Mouse (Mus musculus) embryonic facial prominence, embryonic 13.5 days (tissue): ENCODE measurements around the gene Fam160a1. TPM values are rescaled to one million over a fixed set of nuclear protein-coding genes. Genes with fewer than 3 reads are reported as not detected.

Experiments used
- ATAC-seq: fragments of 200-750 bp; cut with Nextera tagmentation; 2 replicates; pipeline ENCODE4 v1.8.0; 2017; ENCODE audit warnings: low read depth; ENCODE audit not compliant: insufficient number of reproducible peaks, insufficient read depth, low FRiP score, low TSS enrichment
- H3K27ac ChIP-seq: fragments of 300-500 bp; sonication (generic); 2 replicates; pipeline ENCODE4 v1.5.1; 2015; ENCODE audit warnings: moderate library complexity, mild to moderate bottlenecking, inconsistent platforms
- H3K27me3 ChIP-seq: fragments of 300-500 bp; sonication (generic); 2 replicates; pipeline ENCODE4 v1.6.1; 2015; ENCODE audit warnings: mild to moderate bottlenecking, inconsistent platforms
- H3K36me3 ChIP-seq: fragments of 300-500 bp; sonication (generic); 2 replicates; pipeline ENCODE4 v1.6.1; 2015; ENCODE audit warnings: mild to moderate bottlenecking, inconsistent platforms
- H3K4me1 ChIP-seq: fragments of 300-500 bp; sonication (generic); 2 replicates; pipeline ENCODE4 v1.6.1; 2015; ENCODE audit warnings: inconsistent platforms
- H3K4me2 ChIP-seq: fragments of 300-500 bp; sonication (generic); 2 replicates; pipeline ENCODE4 v1.6.1; 2015; ENCODE audit warnings: moderate library complexity, mild to moderate bottlenecking, inconsistent platforms
- H3K4me3 ChIP-seq: fragments of 300-500 bp; sonication (generic); 2 replicates; pipeline ENCODE4 v1.5.1; 2015; ENCODE audit warnings: mild to moderate bottlenecking, inconsistent platforms
- H3K9ac ChIP-seq: fragments of 300-500 bp; sonication (generic); 2 replicates; pipeline ENCODE4 v1.6.1; 2015; ENCODE audit warnings: mild to moderate bottlenecking, inconsistent platforms
- H3K9me3 ChIP-seq: fragments of 300-500 bp; sonication (generic); 2 replicates; pipeline ENCODE4 v1.6.1; 2016; ENCODE audit warnings: inconsistent platforms
- WGBS: fragments of 180-500 bp; shearing (Covaris S2); methylation state at CpG from one replicate; pipeline ENCODE4 v1.1.7; 2015; ENCODE audit warnings: mixed read lengths; 5-methylcytosine and 5-hydroxymethylcytosine counted together
- polyA plus RNA-seq: library from polyadenylated mRNA; unstranded; fragments of >200 nt; fragmentation: Nextera tagmentation; extraction: Ambion mirVana; gene quantifications from 2 replicates; pipeline ENCODE4 v1.2.1, GENCODE M21; 2015

Fam160a1 gene
- polyA plus RNA-seq, 1 experiment from 2014 or later, result 4.0 TPM

- WGBS, result 62% methylated on average over 15 of the region's 15 CpGs
- no peaks in the 10 kb centered on the region for H3K9me3 ChIP-seq
These were observed 3.9 kb upstream of the Fam160a1 start for GRCm38 (mm10) chr3:85820839-85821548.

GRCm38 (mm10) chr3:85819319-85819718 lies 2.2 kb upstream of the Fam160a1 start:
- no peaks in the 10 kb centered on the region for H3K4me1 ChIP-seq
- H3K27me3 ChIP-seq, result no peaks in the 10 kb centered on the region
- H3K4me3 ChIP-seq, result no peak overlapping the region
- WGBS, result 71% methylated on average over 3 of the region's 3 CpGs
- H3K36me3 ChIP-seq, result no peaks in the 10 kb centered on the region
- no peak overlapping the region for H3K27ac ChIP-seq
- no peak overlapping the region for H3K9ac ChIP-seq
- ATAC-seq, result no peak
- no peak overlapping the region for H3K4me2 ChIP-seq
- no peaks in the 10 kb centered on the region for H3K9me3 ChIP-seq

More at GRCm38 (mm10) chr3:85820839-85821548, 3.9 kb upstream of the Fam160a1 start:
- ATAC-seq, result no peak
- Histone ChIP-seq H3K9ac (no peak overlapping the region), H3K27me3 (no peaks in the 10 kb centered on the region), H3K4me3 (no peak overlapping the region), H3K4me2 (no peak overlapping the region), H3K27ac (no peak overlapping the region), H3K36me3 (no peaks in the 10 kb centered on the region), H3K4me1 (no peaks in the 10 kb centered on the region)

GRCm38 (mm10) chr3:85814241-85814640 lies 2.9 kb downstream of the Fam160a1 start:
- no peak for ATAC-seq
- Histone ChIP-seq H3K9me3 (no peaks in the 10 kb centered on the region), H3K4me2 (no peak overlapping the region), H3K4me1 (peaks cover 10% of the 10 kb centered on the region; the same call in 1 of the 2 replicates), H3K27ac (no peak overlapping the region), H3K36me3 (no peaks in the 10 kb centered on the region), H3K4me3 (no peak overlapping the region), H3K27me3 (no peaks in the 10 kb centered on the region), H3K9ac (no peak overlapping the region)
- 61% methylated on average over 7 of the region's 7 CpGs for WGBS

- WGBS, result 48% methylated on average over 4 of the region's 4 CpGs
- H3K4me3 ChIP-seq, result no peak overlapping the region
- ATAC-seq, result no peak
These were observed 3.7 kb downstream of the Fam160a1 start for GRCm38 (mm10) chr3:85813101-85814014.

GRCm38 (mm10) chr3:85812010-85812409 lies 5.1 kb downstream of the Fam160a1 start:
- no peak overlapping the region for H3K4me3 ChIP-seq
- no peak overlapping the region for H3K27ac ChIP-seq
- H3K4me2 ChIP-seq, result no peak overlapping the region
- 93% methylated on average over 5 of the region's 5 CpGs for WGBS
- ATAC-seq, result no peak
- H3K27me3 ChIP-seq, result no peaks in the 10 kb centered on the region
- no peaks in the 10 kb centered on the region for H3K9me3 ChIP-seq
- no peaks in the 10 kb centered on the region for H3K36me3 ChIP-seq
- peaks cover 10% of the 10 kb centered on the region; the same call in 1 of the 2 replicates for H3K4me1 ChIP-seq
- H3K9ac ChIP-seq, result no peak overlapping the region

More at GRCm38 (mm10) chr3:85813101-85814014, 3.7 kb downstream of the Fam160a1 start:
- Histone ChIP-seq H3K27me3 (no peaks in the 10 kb centered on the region), H3K4me1 (peaks cover 10% of the 10 kb centered on the region; the same call in 1 of the 2 replicates), H3K4me2 (no peak overlapping the region), H3K9ac (no peak overlapping the region), H3K27ac (no peak overlapping the region), H3K9me3 (no peaks in the 10 kb centered on the region), H3K36me3 (no peaks in the 10 kb centered on the region)

- Histone ChIP-seq H3K4me2 (no peak overlapping the region), H3K4me3 (no peak overlapping the region), H3K27ac (no peak overlapping the region), H3K9ac (no peak overlapping the region), H3K4me1 (no peaks in the 10 kb centered on the region), H3K36me3 (no peaks in the 10 kb centered on the region), H3K27me3 (no peaks in the 10 kb centered on the region), H3K9me3 (no peaks in the 10 kb centered on the region)
- ATAC-seq, result no peak
- WGBS, result 77% methylated on average over 1 of the region's 1 CpGs
These were observed 23.9 kb downstream of the Fam160a1 start for GRCm38 (mm10) chr3:85793166-85793565.

- H3K36me3 ChIP-seq, result no peaks in the 10 kb centered on the region
- H3K9ac ChIP-seq, result no peak overlapping the region
- no peak overlapping the region for H3K4me2 ChIP-seq
- no peak overlapping the region for H3K4me3 ChIP-seq
- no peaks in the 10 kb centered on the region for H3K27me3 ChIP-seq
- H3K27ac ChIP-seq, result no peak overlapping the region
- H3K9me3 ChIP-seq, result no peaks in the 10 kb centered on the region
- 83% methylated on average over 4 of the region's 4 CpGs for WGBS
- H3K4me1 ChIP-seq, result no peaks in the 10 kb centered on the region
- no peak for ATAC-seq
These were observed 27.3 kb downstream of the Fam160a1 start for GRCm38 (mm10) chr3:85789748-85790147.

GRCm38 (mm10) chr3:85786501-85786900 lies 30.6 kb downstream of the Fam160a1 start:
- no peak for ATAC-seq
- Histone ChIP-seq H3K4me1 (no peaks in the 10 kb centered on the region), H3K27me3 (no peaks in the 10 kb centered on the region), H3K4me2 (no peak overlapping the region), H3K27ac (no peak overlapping the region), H3K9ac (no peak overlapping the region), H3K36me3 (no peaks in the 10 kb centered on the region), H3K4me3 (no peak overlapping the region), H3K9me3 (no peaks in the 10 kb centered on the region)
- WGBS, result 76% methylated on average over 8 of the region's 8 CpGs

GRCm38 (mm10) chr3:85780906-85781305 lies 36.2 kb downstream of the Fam160a1 start:
- 78% methylated on average over 7 of the region's 7 CpGs for WGBS
- no peaks in the 10 kb centered on the region for H3K36me3 ChIP-seq
- no peaks in the 10 kb centered on the region for H3K27me3 ChIP-seq
- H3K4me3 ChIP-seq, result no peak overlapping the region
- peaks cover 3% of the 10 kb centered on the region; the same call in 1 of the 2 replicates for H3K4me1 ChIP-seq
- no peak overlapping the region for H3K27ac ChIP-seq
- H3K4me2 ChIP-seq, result no peak overlapping the region
- no peaks in the 10 kb centered on the region for H3K9me3 ChIP-seq
- no peak overlapping the region for H3K9ac ChIP-seq
- ATAC-seq, result no peak

GRCm38 (mm10) chr3:85780332-85780731 lies 36.8 kb downstream of the Fam160a1 start:
- Histone ChIP-seq H3K9ac (no peak overlapping the region), H3K4me1 (peaks cover 3% of the 10 kb centered on the region; the same call in 1 of the 2 replicates), H3K27ac (no peak overlapping the region), H3K9me3 (no peaks in the 10 kb centered on the region), H3K27me3 (no peaks in the 10 kb centered on the region), H3K36me3 (no peaks in the 10 kb centered on the region), H3K4me3 (no peak overlapping the region), H3K4me2 (no peak overlapping the region)
- ATAC-seq, result no peak
- WGBS, result 52% methylated on average over 2 of the region's 2 CpGs

GRCm38 (mm10) chr3:85777841-85778240 lies 39.2 kb downstream of the Fam160a1 start:
- H3K27ac ChIP-seq, result no peak overlapping the region
- no peaks in the 10 kb centered on the region for H3K9me3 ChIP-seq
- H3K4me2 ChIP-seq, result no peak overlapping the region
- no peak overlapping the region for H3K4me3 ChIP-seq
- no peak for ATAC-seq
- H3K4me1 ChIP-seq, result peaks cover 3% of the 10 kb centered on the region; the same call in 1 of the 2 replicates
- WGBS, result 78% methylated on average over 2 of the region's 2 CpGs
- H3K36me3 ChIP-seq, result no peaks in the 10 kb centered on the region
- H3K9ac ChIP-seq, result no peak overlapping the region
- no peaks in the 10 kb centered on the region for H3K27me3 ChIP-seq
